Mouse (Mus musculus): Measurements from ENCODE around the gene Ints4.

Gene Ints4

GRCm38 (mm10) chr7:97495052-97495451, 14.3 kb downstream of the Ints4 start:
- TF ChIP-seq GATA4 (IDR thresholded peaks at IDR 0.05; ENCODE audit: insufficient replicate concordance, low read length) = no peak

- TF ChIP-seq GATA4 (IDR thresholded peaks at IDR 0.05; ENCODE audit: insufficient replicate concordance, low read length) = no peak
These were observed 19.9 kb downstream of the Ints4 start for GRCm38 (mm10) chr7:97500555-97501209.

- no peak for TF ChIP-seq GATA4 (IDR thresholded peaks at IDR 0.05; ENCODE audit: insufficient replicate concordance, low read length)
These were observed 34.0 kb downstream of the Ints4 start for GRCm38 (mm10) chr7:97514786-97515185.

DNA sequence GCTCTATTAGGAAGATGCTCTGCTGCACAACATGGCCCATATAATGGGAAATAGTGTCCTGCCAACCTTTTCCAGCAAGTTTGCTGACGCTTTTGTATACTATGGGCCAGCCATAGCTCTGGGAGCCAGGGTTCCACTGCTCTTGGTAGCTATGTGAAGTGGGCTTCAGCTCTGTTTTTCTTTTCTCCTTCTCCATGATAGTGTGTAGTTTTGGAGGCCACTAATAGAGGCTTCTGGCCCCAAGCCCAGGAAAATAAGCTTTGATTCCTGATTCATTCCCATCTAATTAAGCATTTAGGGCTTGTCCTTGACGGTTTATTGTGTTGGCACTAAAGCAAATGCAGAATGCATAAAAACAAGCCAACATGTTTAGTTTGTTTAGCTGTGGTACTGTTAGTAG, 39.2 kb downstream of the Ints4 start:
- no peak for TF ChIP-seq GATA4 (IDR thresholded peaks at IDR 0.05; ENCODE audit: insufficient replicate concordance, low read length)

DNA sequence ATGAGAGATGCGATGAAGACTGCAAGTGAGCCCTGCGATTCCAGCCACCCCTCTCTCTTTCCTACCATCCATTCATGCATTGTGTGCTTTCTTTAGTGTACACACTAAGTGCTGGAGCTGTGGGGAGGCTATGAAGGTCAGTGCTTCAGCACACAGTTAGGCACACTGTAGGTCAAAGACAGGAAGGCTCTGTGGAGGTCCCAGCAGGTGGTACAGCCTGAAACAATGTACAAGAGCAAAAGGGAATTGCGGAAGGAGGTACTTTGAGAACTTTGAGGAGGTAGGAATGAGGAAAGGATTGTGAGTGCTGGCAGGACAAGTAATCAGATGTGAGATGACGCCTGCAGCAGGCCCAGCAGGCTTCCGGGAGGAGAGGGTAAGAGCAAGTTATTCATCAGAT, 54.8 kb downstream of the Ints4 start:
- TF ChIP-seq GATA4 (IDR thresholded peaks at IDR 0.05; ENCODE audit: insufficient replicate concordance, low read length) = no peak

DNA sequence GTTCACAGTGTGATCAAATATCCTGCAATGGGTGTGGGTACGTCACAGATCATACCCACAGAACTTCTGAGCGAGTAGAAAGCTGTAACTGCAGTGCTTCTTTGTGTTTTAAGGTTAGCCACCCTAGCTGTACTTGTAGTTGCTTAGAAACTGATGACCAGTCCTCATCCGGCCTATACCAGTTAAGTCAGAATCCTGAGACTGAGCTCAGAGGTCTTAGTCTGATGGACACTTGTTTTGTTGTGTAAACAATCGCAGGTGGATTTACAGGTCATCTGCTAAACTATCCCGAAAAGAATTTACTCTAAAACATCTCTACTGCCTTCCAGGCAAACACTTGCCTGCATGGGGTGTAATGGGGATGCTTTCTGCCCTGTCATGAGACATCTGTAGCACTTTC, 55.8 kb downstream of the Ints4 start:
- no peak for TF ChIP-seq GATA4 (IDR thresholded peaks at IDR 0.05; ENCODE audit: insufficient replicate concordance, low read length)

DNA sequence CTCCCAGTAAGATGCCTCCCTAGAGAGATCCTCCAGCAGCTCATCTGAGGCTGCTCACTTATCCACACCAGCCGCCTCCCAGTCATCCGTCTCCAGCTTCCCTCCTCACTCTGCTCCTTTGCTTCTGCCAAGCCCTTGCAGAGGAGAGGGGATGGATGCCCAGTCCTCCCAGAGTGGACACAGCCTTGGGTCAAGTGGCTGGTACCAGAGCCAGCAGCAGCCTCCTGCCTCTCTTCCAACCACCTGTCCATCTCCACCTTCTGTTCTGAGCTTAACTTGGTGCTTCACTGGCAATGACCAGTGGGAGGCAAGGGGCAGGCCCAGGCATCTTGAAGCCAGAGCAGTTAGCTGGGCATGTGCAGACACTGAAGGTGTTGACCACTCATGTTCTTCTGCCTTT, 65.7 kb downstream of the Ints4 start:
- TF ChIP-seq GATA4 (IDR thresholded peaks at IDR 0.05; ENCODE audit: insufficient replicate concordance, low read length) = no peak

- TF ChIP-seq GATA4 (IDR thresholded peaks at IDR 0.05; ENCODE audit: insufficient replicate concordance, low read length) = no peak
These were observed 68.5 kb downstream of the Ints4 start for GRCm38 (mm10) chr7:97549301-97549700.

GRCm38 (mm10) chr7:97550673-97551072, 69.9 kb downstream of the Ints4 start:
- no peak for TF ChIP-seq GATA4 (IDR thresholded peaks at IDR 0.05; ENCODE audit: insufficient replicate concordance, low read length)

DNA sequence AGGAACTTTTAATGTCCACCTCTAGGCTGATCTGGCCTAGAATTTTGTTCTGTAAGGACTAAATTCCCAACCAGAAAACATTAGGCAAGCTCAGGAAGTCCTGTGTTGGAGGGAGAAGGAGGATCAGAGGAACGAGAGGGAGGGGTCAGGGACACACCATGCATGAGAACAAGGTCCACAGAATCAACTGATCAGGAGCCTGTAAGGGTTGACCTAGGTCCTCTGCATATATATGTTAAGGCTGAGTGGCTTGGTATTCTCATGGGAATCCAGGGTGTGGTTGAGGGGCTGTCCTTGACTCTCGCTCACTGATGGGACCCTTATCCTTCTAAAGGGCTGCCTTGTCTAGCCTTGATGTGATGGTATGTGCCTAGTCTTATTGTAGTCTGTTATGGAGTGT, 82.8 kb downstream of the Ints4 start:
- no peak for TF ChIP-seq GATA4 (IDR thresholded peaks at IDR 0.05; ENCODE audit: insufficient replicate concordance, low read length)

GRCm38 (mm10) chr7:97569372-97569771, 88.6 kb downstream of the Ints4 start:
- TF ChIP-seq GATA4 (IDR thresholded peaks at IDR 0.05; ENCODE audit: insufficient replicate concordance, low read length) = no peak

DNA sequence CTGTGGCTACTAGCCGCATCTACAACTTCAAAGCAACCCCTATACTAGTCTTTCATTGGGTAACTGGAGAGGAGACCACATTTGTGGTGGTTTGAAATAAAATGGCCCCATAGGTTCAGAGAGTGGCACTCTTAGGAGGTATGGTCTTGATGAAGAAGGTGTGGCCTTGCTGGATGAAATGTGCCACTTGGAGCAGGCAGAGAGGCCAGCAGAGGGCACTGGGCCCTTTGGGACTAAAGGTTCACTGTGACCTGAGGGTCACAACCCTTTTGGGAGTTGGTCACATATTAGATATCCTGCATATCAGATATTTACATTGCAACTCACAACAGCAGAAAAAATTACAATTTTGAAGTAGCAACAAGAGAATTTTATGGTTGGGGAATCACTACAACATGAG, 89.6 kb downstream of the Ints4 start:
- TF ChIP-seq GATA4 (IDR thresholded peaks at IDR 0.05; ENCODE audit: insufficient replicate concordance, low read length) = no peak

- no peak for TF ChIP-seq GATA4 (IDR thresholded peaks at IDR 0.05; ENCODE audit: insufficient replicate concordance, low read length)
These were observed 97.8 kb downstream of the Ints4 start for GRCm38 (mm10) chr7:97578361-97579066.

DNA sequence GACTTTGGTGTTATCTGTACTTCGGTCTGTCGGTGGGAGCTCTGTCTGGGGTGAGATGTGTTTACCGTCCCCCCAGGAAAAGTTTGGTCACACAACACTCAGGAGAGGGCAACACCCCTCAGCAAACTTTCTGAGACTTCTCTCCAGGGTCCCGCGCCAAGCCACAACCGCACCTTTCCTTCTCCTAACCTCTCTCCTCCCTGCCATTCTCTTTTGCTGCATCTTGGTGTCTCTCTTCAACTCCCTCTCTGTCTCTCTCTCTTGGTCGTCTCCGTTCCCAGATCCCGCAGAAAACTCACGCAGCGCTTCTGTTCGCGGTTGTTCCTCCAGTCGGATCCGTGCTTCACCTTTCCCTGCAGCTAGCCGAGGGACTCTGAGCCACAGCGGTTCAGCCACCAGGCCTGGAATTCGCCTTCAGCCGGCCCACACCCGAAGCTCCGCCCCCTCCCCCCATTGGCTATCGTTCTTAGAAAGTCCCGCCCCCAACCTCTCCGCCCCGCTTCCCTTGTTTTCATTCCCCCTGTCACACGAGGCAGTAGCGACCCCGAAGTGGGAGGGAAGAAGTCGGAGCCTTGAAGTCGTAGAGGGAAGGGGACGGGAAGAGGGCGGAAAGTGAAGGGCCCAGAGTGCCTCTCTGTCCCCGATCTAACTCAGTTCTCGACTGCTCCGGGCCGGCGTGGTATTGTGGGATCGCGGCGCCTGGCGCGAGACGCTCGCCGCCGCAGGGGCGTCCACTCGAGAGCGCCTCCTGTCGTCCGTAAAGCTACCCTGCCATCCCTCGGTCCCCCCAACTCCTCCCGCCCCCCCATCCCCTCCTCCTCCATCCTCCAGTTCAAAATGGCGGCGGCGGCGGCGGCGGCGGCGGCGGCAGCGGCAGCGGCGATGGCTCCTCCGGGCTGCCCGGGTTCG, 98.6 kb downstream of the Ints4 start, which contains the start of the genes Aamdc and Rsf1:
Gene Aamdc, minus strand, starts transcription at position 431 of the 909 bp plus-strand sequence.
Gene Rsf1, plus strand, starts transcription at position 823 of the 909 bp plus-strand sequence.
- no peak; the same call in 1 of the 2 replicates for TF ChIP-seq GATA4 (IDR thresholded peaks at IDR 0.05; ENCODE audit: insufficient replicate concordance, low read length)
